Mouse (Mus musculus) CH12.LX (cell line): ENCODE measurements around the gene St6gal1.

Source experiments
- CTCF ChIP-seq, 2 experiments: IDR thresholded peaks in 1 of 2; conservative IDR thresholded peaks in 1 of 2; 2 replicates each; pipeline ENCODE4 v1.5.1; 2011 to 2012; ENCODE audit warnings: low read depth in 2 of 2, low read length in 2 of 2, improper control_type of control experiment in 1 of 2, inconsistent platforms in 1 of 2, mild to moderate bottlenecking in 1 of 2, moderate library complexity in 1 of 2
- EP300 ChIP-seq: IDR thresholded peaks from 2 replicates; pipeline ENCODE4 v1.6.1; 2011; ENCODE audit warnings: low read length, improper control_type of control experiment
- GABPA ChIP-seq: IDR thresholded peaks from 2 replicates; pipeline ENCODE4 v1.6.1; 2012; ENCODE audit warnings: low read depth, low read length, improper control_type of control experiment, inconsistent platforms; ENCODE audit not compliant: insufficient replicate concordance
- MAZ ChIP-seq: IDR thresholded peaks from 2 replicates; pipeline ENCODE4 v1.6.1; 2012; ENCODE audit warnings: low read depth, mild to moderate bottlenecking, inconsistent platforms, low read length, improper control_type of control experiment, moderate library complexity
- NELFE ChIP-seq: IDR thresholded peaks from 2 replicates; pipeline ENCODE4 v1.6.1; 2011; ENCODE audit warnings: low read depth, low read length, improper control_type of control experiment
- POLR2A ChIP-seq: IDR thresholded peaks from 2 replicates; pipeline ENCODE4 v1.6.1; 2011; ENCODE audit warnings: low read depth, mild to moderate bottlenecking, improper control_type of control experiment, low read length
- ZKSCAN1 ChIP-seq: IDR thresholded peaks from 2 replicates; pipeline ENCODE4 v1.6.1; 2012; ENCODE audit warnings: low read depth, inconsistent platforms, low read length, improper control_type of control experiment, borderline replicate concordance

DNA sequence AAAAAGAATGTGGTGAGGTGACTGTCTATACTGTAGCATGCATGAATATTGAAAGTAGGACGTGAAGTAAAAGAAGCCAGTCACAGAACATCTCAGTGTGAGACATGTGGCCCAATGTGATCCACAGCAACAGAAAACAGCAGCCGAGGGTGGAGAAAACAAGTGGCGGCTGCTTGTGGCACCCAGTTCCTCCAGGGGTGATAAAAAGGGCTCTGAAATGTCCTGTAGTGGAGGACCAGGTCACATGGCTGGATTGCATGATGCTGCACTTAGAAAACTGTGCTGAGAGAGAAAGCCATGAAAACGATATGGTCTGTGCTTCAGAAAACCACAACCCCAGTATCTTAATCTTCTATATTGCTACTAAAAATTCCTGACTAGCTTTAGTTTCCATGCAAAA, 43.5 kb upstream of the St6gal1 start:
- no peak for TF ChIP-seq EP300
- TF ChIP-seq CTCF (conservative IDR thresholded peaks at IDR 0.05 in 1 of 2, IDR thresholded peaks at IDR 0.05 in 1 of 2; ENCODE audit: low read depth in 2 of 2, low read length in 2 of 2): no peak
- no peak for TF ChIP-seq POLR2A
- no peak for TF ChIP-seq GABPA
- TF ChIP-seq NELFE: no peak
- TF ChIP-seq ZKSCAN1: no peak
- TF ChIP-seq MAZ: no peak
